Mouse (Mus musculus): ENCODE data around the gene Bco2. TPM values are rescaled to one million over a fixed set of nuclear protein-coding genes. Genes with fewer than 3 reads are reported as not detected.

The Bco2 gene
- total RNA-seq, 2 experiments from 2014 or later, result 3.8 to 3.9 TPM

DNA sequence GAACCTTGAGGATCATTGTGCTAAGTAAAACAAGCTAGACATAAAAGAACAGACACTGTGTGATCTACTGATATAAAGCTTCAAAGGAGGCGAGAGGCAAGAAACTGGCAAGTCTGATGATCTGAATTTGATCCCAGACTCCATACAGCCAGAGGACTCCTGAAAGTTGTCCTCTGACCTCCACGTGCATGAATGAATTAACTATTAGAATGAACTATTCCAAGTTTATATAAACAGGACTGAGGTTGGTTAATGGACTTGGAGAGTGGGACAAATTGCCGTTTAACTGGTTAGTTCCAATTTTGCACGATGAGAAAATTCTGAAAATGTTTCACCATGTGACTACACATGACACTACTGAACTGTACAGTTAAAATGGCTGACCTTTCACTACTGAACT lies 6.0 kb downstream of the Bco2 start:
- H3K27ac ChIP-seq, result no peak overlapping the region

GRCm38 (mm10) chr9:50547859-50548478 lies 7.0 kb downstream of the Bco2 start:
- H3K27ac ChIP-seq, result no peak overlapping the region
- TF ChIP-seq CTCF (conservative IDR thresholded peaks at IDR 0.05), result no peak
- no peak overlapping the region for H3K4me3 ChIP-seq
- no peak for DNase-seq (ENCODE audit: low spot score in 2 of 2)

More for the DNA sequence above, 6.0 kb downstream of the Bco2 start:
- no peak for DNase-seq (ENCODE audit: low spot score in 2 of 2)
- TF ChIP-seq CTCF (conservative IDR thresholded peaks at IDR 0.05), result no peak
- no peak overlapping the region for H3K4me3 ChIP-seq

GRCm38 (mm10) chr9:50542401-50542800 lies 12.6 kb downstream of the Bco2 start:
- Histone ChIP-seq H3K27ac (no peak overlapping the region), H3K4me3 (no peak overlapping the region)
- no peak for DNase-seq (ENCODE audit: low spot score in 2 of 2)
- TF ChIP-seq CTCF (conservative IDR thresholded peaks at IDR 0.05), result no peak

- no peak for DNase-seq (ENCODE audit: low spot score in 2 of 2)
- H3K4me3 ChIP-seq, result peak overlapping the region; percentile 39
- no peak for TF ChIP-seq CTCF (conservative IDR thresholded peaks at IDR 0.05)
- peak overlapping the region; percentile 79 for H3K27ac ChIP-seq
These were observed 14.8 kb downstream of the Bco2 start for GRCm38 (mm10) chr9:50540170-50540569.

DNA sequence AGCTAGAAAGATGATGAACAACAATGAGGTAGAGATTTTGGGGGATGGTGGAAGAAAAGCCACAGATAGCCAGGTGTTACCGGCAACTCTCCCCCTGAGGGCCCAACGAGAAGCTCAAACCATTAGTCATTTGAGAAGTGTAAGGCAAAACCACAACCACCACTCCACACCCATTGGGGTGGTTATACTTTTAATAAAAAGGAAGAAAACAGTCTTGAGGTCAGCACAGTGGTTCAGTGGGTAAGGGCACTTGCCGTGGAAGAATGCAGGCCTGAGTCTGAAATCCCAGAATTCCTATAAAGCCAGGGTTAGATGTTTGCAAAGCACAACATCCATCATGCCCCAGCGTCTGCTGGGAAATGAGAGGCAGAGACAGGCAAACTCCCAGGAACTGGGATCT lies 17.7 kb downstream of the Bco2 start:
- Histone ChIP-seq H3K27ac (no peak overlapping the region), H3K4me3 (no peak overlapping the region)
- no peak for TF ChIP-seq CTCF (conservative IDR thresholded peaks at IDR 0.05)
- no peak for DNase-seq (ENCODE audit: low spot score in 2 of 2)

DNA sequence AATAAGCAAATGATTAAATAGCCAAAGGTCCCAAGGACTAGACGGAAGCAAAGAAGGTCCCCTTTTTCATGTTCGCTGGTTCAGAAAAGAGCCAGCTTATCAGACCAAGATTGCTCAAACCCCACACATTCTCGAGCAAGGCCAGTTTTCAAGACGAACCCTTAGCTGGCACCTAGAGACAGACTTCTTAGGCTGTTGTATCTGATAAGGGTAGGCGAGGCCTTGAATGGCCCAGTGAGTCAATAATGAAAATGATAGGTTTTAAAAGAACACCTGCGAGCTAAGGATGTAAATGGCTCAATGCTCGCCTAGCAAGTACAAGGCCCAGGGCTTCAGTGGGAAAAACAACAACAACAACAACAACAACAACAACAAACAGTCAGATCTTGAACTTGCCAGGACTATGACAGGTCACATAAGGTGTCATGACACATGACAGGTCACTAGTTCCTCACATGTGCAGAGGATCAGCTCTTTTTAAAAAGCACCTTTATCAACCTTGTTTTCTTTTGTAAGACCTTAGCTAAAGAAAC lies 18.3 kb downstream of the Bco2 start:
- H3K4me3 ChIP-seq, result no peak overlapping the region
- no peak overlapping the region for H3K27ac ChIP-seq
- DNase-seq (ENCODE audit: low spot score in 2 of 2), result no peak
- no peak for TF ChIP-seq CTCF (conservative IDR thresholded peaks at IDR 0.05)

GRCm38 (mm10) chr9:50535930-50536329 lies 19.1 kb downstream of the Bco2 start:
- H3K4me3 ChIP-seq, result no peak overlapping the region
- TF ChIP-seq CTCF (conservative IDR thresholded peaks at IDR 0.05), result no peak
- no peak for DNase-seq (ENCODE audit: low spot score in 2 of 2)

DNA sequence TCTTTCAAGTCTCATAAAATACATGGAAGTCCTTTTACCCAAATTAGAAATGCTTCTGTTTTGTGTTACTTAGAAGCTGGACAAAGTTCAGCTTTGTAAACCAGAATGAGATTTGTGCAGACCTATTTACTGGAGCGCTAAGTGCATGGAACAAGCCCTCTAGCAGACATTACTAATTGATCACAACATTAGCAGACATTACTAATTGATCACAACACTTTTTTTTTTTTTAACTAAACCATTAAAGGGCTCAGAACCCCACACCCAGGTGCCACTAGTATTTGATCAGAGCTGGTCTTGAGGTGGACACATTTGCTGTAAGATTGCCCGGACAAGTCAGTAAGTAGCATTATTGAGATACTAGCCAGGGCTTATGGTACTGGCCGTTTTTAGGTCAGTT lies 21.2 kb downstream of the Bco2 start:
- peak overlapping the region; percentile 41 for H3K4me3 ChIP-seq
- no peak for DNase-seq (ENCODE audit: low spot score in 2 of 2)
- H3K27ac ChIP-seq, result peak overlapping the region; percentile 73
- TF ChIP-seq CTCF (conservative IDR thresholded peaks at IDR 0.05), result no peak

More at GRCm38 (mm10) chr9:50535930-50536329, 19.1 kb downstream of the Bco2 start:
- no peak overlapping the region for H3K27ac ChIP-seq

- peak overlapping the region; percentile 41 for H3K4me3 ChIP-seq
- no peak for TF ChIP-seq CTCF (conservative IDR thresholded peaks at IDR 0.05)
- DNase-seq (ENCODE audit: low spot score in 2 of 2), result peak in 1 of 2 experiments; percentile 18
- H3K27ac ChIP-seq, result peak overlapping the region; percentile 73
These were observed 21.7 kb downstream of the Bco2 start for GRCm38 (mm10) chr9:50533328-50533727.

- TF ChIP-seq CTCF (conservative IDR thresholded peaks at IDR 0.05), result peak; percentile 81
- Histone ChIP-seq H3K4me3 (no peak overlapping the region), H3K27ac (no peak overlapping the region)
- DNase-seq (ENCODE audit: low spot score in 2 of 2), result peak; percentile 12 to 55
These were observed 24.1 kb downstream of the Bco2 start for GRCm38 (mm10) chr9:50530890-50531289.

DNA sequence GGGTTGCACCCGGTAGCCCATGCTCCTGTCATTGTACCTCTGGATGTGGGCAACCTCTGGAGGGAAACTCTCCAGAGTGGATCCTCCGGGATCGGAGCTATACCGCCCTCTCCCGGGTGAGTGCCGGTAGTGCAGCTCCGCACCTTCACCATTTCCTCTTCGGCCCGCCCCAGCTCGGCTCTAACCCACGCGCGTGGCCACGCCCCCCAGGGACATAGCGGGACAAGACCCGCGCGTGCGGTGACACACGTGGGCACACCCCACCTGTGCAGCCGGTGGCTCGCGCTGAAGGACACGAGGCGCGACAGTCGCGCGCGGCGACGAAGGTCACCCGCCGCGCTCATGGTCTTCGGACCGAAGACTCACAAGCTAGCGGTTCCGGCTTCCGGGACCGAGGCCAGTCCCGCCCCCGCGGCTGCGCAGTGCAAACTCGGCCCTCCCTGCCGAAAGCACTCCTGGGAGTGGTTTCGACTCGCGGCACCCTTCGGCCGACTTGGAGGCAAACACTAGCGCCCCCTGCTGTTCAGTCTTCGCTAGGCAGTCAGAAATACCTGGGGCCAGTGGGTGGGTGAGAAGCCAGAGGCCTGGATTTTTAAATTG lies 26.6 kb downstream of the Bco2 start, which contains the start of gene Pts:
Gene Pts, minus strand, starts transcription at position 432 of the 600 bp plus-strand sequence.
- DNase-seq (ENCODE audit: low spot score in 2 of 2), result peak; percentile 96 to 97
- peak; percentile 75 for TF ChIP-seq CTCF (conservative IDR thresholded peaks at IDR 0.05)
- H3K4me3 ChIP-seq, result peak within 1 kb of the TSS; percentile 69
- peak within 1 kb of the TSS; percentile 94 for H3K27ac ChIP-seq

DNA sequence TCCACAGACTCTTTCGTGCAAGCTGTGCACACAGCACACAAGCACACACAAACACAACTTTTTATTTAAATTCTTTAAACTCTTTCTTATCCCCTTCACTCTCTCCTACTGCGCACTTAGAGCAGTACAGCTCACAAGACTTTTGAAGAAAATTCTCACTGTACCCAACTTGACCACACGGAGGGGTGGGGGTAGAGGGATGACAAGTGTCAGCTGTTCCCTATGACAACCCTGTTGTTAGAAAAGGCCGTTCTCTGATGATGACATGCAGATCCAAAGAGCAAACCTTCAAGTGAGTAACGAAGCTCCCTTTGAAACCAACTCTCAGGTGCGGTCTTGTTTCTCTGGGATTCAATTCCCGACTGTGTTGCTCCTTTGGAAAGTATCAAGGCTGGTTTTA lies 27.1 kb downstream of the Bco2 start:
- H3K4me3 ChIP-seq, result peak overlapping the region; percentile 69

DNA sequence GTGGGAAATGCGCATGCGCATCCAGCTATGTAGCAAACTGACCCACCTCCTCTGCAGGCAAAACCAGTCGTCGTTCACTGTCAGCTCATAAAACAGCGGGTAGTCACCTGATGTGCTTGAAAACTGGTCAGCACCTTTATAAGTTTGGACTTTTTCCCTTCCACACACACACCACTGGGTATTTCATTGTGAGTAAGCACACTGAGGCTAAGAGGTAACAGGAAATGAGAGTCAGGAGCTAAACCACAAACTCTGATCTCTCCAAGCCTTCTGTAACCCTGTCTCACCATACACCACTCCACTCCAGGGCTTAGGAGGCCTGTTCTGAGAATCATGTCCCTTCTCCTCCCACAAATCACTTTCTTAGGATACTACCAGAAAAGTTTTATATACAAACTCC lies 29.4 kb downstream of the Bco2 start:
- no peak overlapping the region for H3K4me3 ChIP-seq
- no peak for TF ChIP-seq CTCF (conservative IDR thresholded peaks at IDR 0.05)
- H3K27ac ChIP-seq, result no peak overlapping the region
- DNase-seq (ENCODE audit: low spot score in 2 of 2), result no peak

More for the DNA sequence above, 27.1 kb downstream of the Bco2 start:
- TF ChIP-seq CTCF (conservative IDR thresholded peaks at IDR 0.05), result no peak
- no peak for DNase-seq (ENCODE audit: low spot score in 2 of 2)
- peak overlapping the region; percentile 94 for H3K27ac ChIP-seq

DNA sequence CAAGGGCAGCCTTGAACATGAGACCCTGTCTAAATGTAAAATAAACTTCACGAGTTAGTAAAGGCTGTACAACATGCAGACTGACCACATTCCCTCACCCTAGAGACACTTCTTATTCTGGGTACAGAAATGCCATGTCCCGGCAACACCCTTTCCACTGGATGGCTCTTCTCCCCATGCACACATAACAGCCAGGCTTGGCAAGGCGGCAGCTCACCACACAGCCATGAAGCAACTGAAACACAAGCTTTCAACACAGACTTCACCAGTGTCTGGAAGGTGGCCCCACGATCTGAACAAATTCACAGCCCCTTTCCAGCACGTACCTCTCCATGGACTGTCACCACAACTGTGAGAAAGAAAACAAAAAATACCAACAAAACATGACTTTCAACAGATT lies 30.0 kb downstream of the Bco2 start:
- Histone ChIP-seq H3K4me3 (no peak overlapping the region), H3K27ac (no peak overlapping the region)
- DNase-seq (ENCODE audit: low spot score in 2 of 2), result no peak
- TF ChIP-seq CTCF (conservative IDR thresholded peaks at IDR 0.05), result no peak
